Mouse (Mus musculus) spleen, postnatal 10 days (tissue): ENCODE data around the gene Gm16253.
A peak's percentile ranks its signal among the peaks of the same experiment; 100 is the strongest.

ENCODE experiments used
- DNase-seq, 2 experiments: peaks; one replicate each; pipeline ENCODE4 v3.0.0; 2021 to 2022; ENCODE audit warnings: low spot score in 2 of 2

Gm16253 gene

GRCm38 (mm10) chr3:96576690-96577541 lies at the start of gene Gm16253:
TSS of gene Gm16253 (plus strand) at chr3:96576984.
- DNase-seq, result peak; percentile 71 to 91

GRCm38 (mm10) chr3:96528506-96528905 lies 48.3 kb upstream of the Gm16253 start:
- no peak for DNase-seq

DNA sequence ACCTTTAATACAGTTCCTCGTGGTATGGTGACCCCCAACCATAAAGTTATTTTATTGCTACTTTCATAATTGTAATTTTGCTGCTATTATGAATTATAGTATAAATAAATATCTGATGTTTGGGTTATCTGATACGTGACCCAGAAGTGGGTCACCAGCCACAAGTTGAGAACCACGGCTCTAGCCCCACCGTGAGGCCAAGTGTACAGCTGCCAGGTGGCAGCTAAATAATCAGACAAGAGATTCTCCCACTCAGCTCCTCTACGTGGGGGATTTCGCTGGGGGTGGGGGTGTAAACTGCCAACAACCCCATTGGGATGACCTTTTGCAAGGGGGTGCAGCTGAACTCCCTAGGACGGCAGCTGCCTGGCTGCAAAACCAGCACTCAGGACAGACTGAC lies 44.7 kb upstream of the Gm16253 start:
- no peak for DNase-seq

DNA sequence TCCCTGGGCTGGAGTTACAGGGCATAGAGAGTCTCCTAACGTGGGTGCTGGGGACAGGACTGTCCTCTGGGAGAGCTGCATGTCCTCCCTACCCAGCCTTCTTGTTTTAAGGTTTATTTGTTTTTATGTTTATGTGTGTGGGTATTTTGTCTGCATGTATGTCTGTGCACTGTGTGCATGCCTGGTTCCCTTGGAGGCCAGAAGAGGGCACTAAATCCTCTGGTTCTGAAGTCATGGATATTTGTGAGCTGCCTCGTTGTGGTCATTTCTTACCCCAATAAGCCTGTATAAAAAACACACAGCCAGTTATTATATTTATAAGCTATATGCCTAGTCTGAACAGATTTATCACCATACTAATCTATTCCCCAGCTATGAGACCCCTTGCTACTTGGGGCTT lies 42.5 kb upstream of the Gm16253 start:
- no peak for DNase-seq

GRCm38 (mm10) chr3:96539316-96539715 lies 37.5 kb upstream of the Gm16253 start:
- no peak for DNase-seq

GRCm38 (mm10) chr3:96540740-96541139 lies 36.0 kb upstream of the Gm16253 start:
- no peak for DNase-seq

GRCm38 (mm10) chr3:96541328-96542078 lies 35.3 kb upstream of the Gm16253 start:
- DNase-seq, result no peak

GRCm38 (mm10) chr3:96542554-96542953 lies 34.2 kb upstream of the Gm16253 start:
- DNase-seq, result no peak

GRCm38 (mm10) chr3:96543345-96543744 lies 33.4 kb upstream of the Gm16253 start:
- DNase-seq, result no peak

GRCm38 (mm10) chr3:96545565-96545964 lies 31.2 kb upstream of the Gm16253 start:
- DNase-seq, result no peak

GRCm38 (mm10) chr3:96546880-96547279 lies 29.9 kb upstream of the Gm16253 start:
- DNase-seq, result no peak

GRCm38 (mm10) chr3:96547389-96547960 lies 29.3 kb upstream of the Gm16253 start:
- peak; percentile 76 to 90 for DNase-seq

GRCm38 (mm10) chr3:96548824-96549223 lies 28.0 kb upstream of the Gm16253 start:
- DNase-seq, result peak in 1 of 2 experiments; percentile 14

GRCm38 (mm10) chr3:96549346-96549745 lies 27.4 kb upstream of the Gm16253 start:
- no peak for DNase-seq

GRCm38 (mm10) chr3:96551203-96551602 lies 25.6 kb upstream of the Gm16253 start:
- peak in 1 of 2 experiments; percentile 70 for DNase-seq

DNA sequence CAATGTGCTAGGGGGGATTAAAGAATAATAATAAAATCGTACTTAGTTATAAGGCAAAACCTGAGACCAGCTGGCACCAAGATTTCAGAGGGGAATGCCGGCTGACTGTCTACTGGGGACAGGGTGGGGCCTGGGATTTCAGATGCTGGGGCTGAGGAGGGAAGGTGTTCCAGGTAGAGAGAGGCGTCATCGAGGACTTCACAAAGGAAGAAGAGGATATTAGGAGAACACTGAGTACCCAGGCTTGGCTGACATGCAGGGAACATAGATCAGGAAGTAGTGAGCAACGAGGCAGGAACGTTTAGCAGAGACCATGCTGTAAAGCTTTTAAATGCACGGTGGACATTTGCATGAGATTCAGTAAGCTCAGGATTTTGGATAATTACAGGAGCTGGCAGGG lies 24.9 kb upstream of the Gm16253 start:
- DNase-seq, result no peak

DNA sequence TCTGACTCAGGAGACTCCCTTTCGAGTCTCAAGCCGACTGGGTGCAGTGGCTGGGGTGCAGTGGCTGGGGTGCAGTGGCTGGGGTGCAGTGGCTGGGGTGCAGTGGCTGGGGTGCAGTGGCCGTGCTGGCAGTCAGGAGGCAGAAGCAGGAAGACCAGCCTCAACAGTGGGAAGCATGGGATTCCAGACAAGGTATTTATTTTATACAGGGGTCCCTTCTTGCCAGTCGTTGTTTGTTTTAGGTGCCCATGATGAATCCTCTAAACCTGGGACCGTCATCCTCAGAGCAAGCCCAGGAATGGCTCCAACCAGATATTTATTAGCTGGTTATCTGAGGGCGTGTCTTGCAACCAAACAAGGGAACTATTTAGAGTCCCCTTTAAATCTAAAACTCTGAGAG lies 23.2 kb upstream of the Gm16253 start:
- no peak for DNase-seq

DNA sequence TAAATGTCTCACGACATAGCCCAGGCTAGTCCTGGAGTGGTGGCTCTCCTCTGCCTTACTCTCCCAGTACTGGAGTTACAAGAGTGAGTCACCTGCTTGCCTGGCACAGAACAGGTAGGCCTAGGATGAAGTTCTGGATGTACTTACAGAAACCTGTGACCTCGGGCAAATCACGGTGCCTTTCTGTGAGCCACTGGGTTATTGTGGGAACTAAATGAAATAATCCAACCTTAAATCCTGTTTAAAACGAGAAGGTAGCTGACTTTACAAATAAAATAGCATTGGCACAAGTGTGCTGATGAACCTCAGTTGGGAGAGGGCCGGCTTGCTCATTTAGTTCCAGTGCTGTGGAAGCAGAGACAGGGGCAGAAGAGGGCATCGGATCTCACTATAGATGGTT lies 22.5 kb upstream of the Gm16253 start:
- no peak for DNase-seq

GRCm38 (mm10) chr3:96555041-96555596 lies 21.7 kb upstream of the Gm16253 start:
- DNase-seq, result no peak

DNA sequence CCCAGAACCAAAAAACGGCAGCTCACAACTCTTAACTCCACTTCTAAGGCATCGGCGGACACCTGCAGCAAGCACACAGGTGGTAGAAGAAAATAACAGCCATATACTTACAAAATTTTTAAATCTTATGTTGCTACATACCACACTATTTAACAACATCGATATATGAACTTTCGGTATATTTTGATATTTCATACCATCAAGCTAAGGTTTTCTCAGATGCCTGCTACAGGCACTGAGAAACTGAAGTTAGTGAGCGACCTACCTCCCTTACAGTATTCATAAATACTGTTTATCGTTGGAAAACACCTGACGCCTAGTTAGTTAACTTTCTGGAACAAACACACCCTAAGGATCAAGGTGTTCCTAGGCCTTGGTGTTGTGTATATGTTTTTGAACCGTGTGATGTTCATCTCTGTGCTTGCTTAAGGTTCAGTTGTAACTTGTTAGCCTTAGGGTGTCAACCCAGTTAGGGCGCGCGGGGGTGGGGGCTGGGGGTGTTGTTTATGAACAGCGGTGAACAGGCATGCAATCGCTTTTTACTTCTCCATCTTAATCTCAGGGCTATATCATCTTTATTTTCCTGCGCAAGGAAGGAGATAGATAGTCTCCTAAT lies 20.7 kb upstream of the Gm16253 start:
- DNase-seq, result no peak
